Mouse (Mus musculus): Measurements from ENCODE around the gene Eefsec. TPM values are rescaled to one million over a fixed set of nuclear protein-coding genes. Genes with fewer than 3 reads are reported as not detected.

Gene Eefsec
- total and polyA plus RNA-seq, 3 experiments, result 27.5 to 378 (median 40.7) TPM

DNA sequence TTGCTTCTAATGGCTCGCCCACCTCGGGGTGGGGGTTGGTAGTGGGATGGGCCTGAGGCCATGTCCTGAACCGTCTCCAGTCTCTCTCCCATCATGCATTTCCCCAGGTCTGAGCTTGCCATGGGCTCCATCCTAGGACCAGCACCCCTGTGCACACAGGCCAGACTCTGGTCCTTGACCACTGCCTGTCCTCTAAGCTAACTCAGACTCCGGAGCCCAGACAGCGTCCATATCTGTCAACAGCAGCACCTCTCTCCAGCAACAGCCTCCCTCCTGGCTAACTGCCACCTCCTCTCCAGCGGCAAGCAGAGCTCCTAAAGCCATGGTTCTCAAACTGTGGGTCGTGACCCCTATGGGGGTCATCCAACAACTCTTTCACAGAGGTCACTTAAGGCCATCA is 209.8 kb downstream of the Eefsec start:
- Histone ChIP-seq H3K27me3 (ENCODE audit: control insufficient read depth in 1 of 2, insufficient read depth in 2 of 2, low read length in 2 of 2) (no peaks in the 10 kb centered on the region), H3K4me1 (ENCODE audit: control insufficient read depth in 1 of 2, insufficient read depth in 2 of 2, low read length in 2 of 2) (peaks cover 0 to 10% of the 10 kb centered on the region in 2 experiments; a peak in 2 of 4 replicates), H3K27ac (ENCODE audit: control insufficient read depth, low read depth, low read length) (no peak overlapping the region), H3K79me2 (ENCODE audit: control insufficient read depth, insufficient read depth, low read length, poor library complexity) (no peaks in the 10 kb centered on the region), H3K36me3 (ENCODE audit: control insufficient read depth in 1 of 2, insufficient read depth in 2 of 2, low read length in 2 of 2) (no peaks in the 10 kb centered on the region; a peak in 1 of 4 replicates), H3K4me3 (ENCODE audit: control insufficient read depth in 1 of 2, insufficient read depth in 1 of 2, low read depth in 2 of 2, low read length in 2 of 2) (peak overlapping the region in 1 of 2 experiments; percentile 26; a peak in 1 of 4 replicates), H3K9ac (ENCODE audit: control insufficient read depth, low read depth, low read length, poor library complexity, severe bottlenecking) (no peak overlapping the region), H3K9me3 (replicated peaks; ENCODE audit: insufficient read depth, low read length) (no peaks in the 10 kb centered on the region)
- peak; percentile 47 for DNase-seq (ENCODE audit: low read depth, low spot score)
- TF ChIP-seq KAT2A (conservative IDR thresholded peaks at IDR 0.05; ENCODE audit: low read depth, low read length), result no peak
- TF ChIP-seq TAL1 (IDR thresholded peaks at IDR 0.05; ENCODE audit: low read length), result 0 out of 2 replicates have a peak, but pooled peaks have one; percentile 16
- TF ChIP-seq POLR2A (IDR thresholded peaks at IDR 0.05; ENCODE audit: control insufficient read depth in 1 of 2, insufficient read depth in 1 of 2, low read depth in 1 of 2, low read length in 2 of 2, poor library complexity in 1 of 2), result no peak
- peak in 1 of 2 experiments; percentile 33; a peak in 1 of 4 replicates for TF ChIP-seq EP300 (IDR thresholded peaks at IDR 0.05; ENCODE audit: low read depth in 1 of 2, low read length in 2 of 2)

DNA sequence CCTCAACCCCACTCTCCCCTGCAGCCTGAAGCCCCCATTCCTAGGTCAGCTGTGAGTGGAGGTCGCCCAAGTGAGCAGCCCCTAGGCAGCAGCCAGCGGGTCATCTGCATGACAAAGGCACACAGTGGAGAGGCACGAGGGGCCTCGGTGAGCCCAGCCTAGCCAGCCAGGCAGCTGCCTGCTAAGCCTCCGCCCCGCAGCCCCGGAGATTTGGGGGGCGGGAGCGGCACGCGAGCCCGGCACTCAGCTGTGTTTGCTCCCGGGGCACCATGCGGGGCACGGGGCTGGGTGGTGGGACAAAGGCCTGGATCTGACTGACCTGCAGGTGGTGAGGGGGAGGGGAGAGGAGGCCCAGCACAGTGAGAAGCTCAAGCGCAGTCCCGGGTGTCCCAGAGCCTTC is 210.4 kb downstream of the Eefsec start:
- TF ChIP-seq CHD1 (IDR thresholded peaks at IDR 0.05; ENCODE audit: low read depth, low read length), result no peak
- TF ChIP-seq TCF12 (IDR thresholded peaks at IDR 0.05; ENCODE audit: low read depth, low read length), result no peak
- no peak for TF ChIP-seq HCFC1 (IDR thresholded peaks at IDR 0.05; ENCODE audit: low read depth, low read length)
- Histone ChIP-seq H3K4me1 (ENCODE audit: control insufficient read depth in 1 of 2, insufficient read depth in 2 of 2, low read length in 2 of 2) (peaks cover 0 to 10% of the 10 kb centered on the region in 2 experiments; a peak in 2 of 4 replicates), H3K9me3 (replicated peaks; ENCODE audit: insufficient read depth, low read length) (no peaks in the 10 kb centered on the region), H3K27ac (ENCODE audit: control insufficient read depth, low read depth, low read length) (no peak overlapping the region), H3K27me3 (ENCODE audit: control insufficient read depth in 1 of 2, insufficient read depth in 2 of 2, low read length in 2 of 2) (no peaks in the 10 kb centered on the region), H3K9ac (ENCODE audit: control insufficient read depth, low read depth, low read length, poor library complexity, severe bottlenecking) (no peak overlapping the region), H3K79me2 (ENCODE audit: control insufficient read depth, insufficient read depth, low read length, poor library complexity) (no peaks in the 10 kb centered on the region), H3K36me3 (ENCODE audit: control insufficient read depth in 1 of 2, insufficient read depth in 2 of 2, low read length in 2 of 2) (no peaks in the 10 kb centered on the region; a peak in 1 of 4 replicates), H3K4me3 (ENCODE audit: control insufficient read depth in 1 of 2, insufficient read depth in 1 of 2, low read depth in 2 of 2, low read length in 2 of 2) (no peak overlapping the region)
- no peak for DNase-seq (ENCODE audit: low read depth, low spot score)

- no peak for DNase-seq (ENCODE audit: low read depth, low spot score)
- Histone ChIP-seq H3K27me3 (ENCODE audit: control insufficient read depth in 1 of 2, insufficient read depth in 2 of 2, low read length in 2 of 2) (no peaks in the 10 kb centered on the region), H3K4me1 (ENCODE audit: control insufficient read depth in 1 of 2, insufficient read depth in 2 of 2, low read length in 2 of 2) (peaks cover 0 to 10% of the 10 kb centered on the region in 2 experiments; a peak in 2 of 4 replicates), H3K36me3 (ENCODE audit: control insufficient read depth in 1 of 2, insufficient read depth in 2 of 2, low read length in 2 of 2) (no peaks in the 10 kb centered on the region; a peak in 1 of 4 replicates), H3K27ac (ENCODE audit: control insufficient read depth, low read depth, low read length) (no peak overlapping the region), H3K4me3 (ENCODE audit: control insufficient read depth in 1 of 2, insufficient read depth in 1 of 2, low read depth in 2 of 2, low read length in 2 of 2) (no peak overlapping the region), H3K9me3 (replicated peaks; ENCODE audit: insufficient read depth, low read length) (no peaks in the 10 kb centered on the region), H3K79me2 (ENCODE audit: control insufficient read depth, insufficient read depth, low read length, poor library complexity) (no peaks in the 10 kb centered on the region), H3K9ac (ENCODE audit: control insufficient read depth, low read depth, low read length, poor library complexity, severe bottlenecking) (no peak overlapping the region)
- TF ChIP-seq MYC (IDR thresholded peaks at IDR 0.05; ENCODE audit: low read depth, low read length) (no peak), ZNF384 (IDR thresholded peaks at IDR 0.05; ENCODE audit: low read depth, low read length) (no peak), USF2 (IDR thresholded peaks at IDR 0.05; ENCODE audit: borderline replicate concordance in 1 of 2, insufficient read depth in 1 of 2, low read depth in 1 of 2, low read length in 2 of 2) (no peak)
Observed at GRCm38 (mm10) chr6:88235461-88235860, 210.9 kb downstream of the Eefsec start.
